Mouse (Mus musculus) spleen, adult 2 months (tissue): ENCODE results near the gene Supt3.

Source experiments
- CTCF ChIP-seq: fragments of 200-500 bp; IDR thresholded peaks from 2 replicates; pipeline ENCODE4 v1.5.1; 2011; ENCODE audit warnings: mild to moderate bottlenecking, inconsistent platforms; ENCODE audit not compliant: insufficient read depth, insufficient read length, insufficient replicate concordance; ENCODE audit errors: extremely low read depth
- POLR2A ChIP-seq: fragments of 200-500 bp; IDR thresholded peaks from 2 replicates; pipeline ENCODE4 v1.6.1; 2011; ENCODE audit warnings: low read depth, low read length, inconsistent platforms

DNA sequence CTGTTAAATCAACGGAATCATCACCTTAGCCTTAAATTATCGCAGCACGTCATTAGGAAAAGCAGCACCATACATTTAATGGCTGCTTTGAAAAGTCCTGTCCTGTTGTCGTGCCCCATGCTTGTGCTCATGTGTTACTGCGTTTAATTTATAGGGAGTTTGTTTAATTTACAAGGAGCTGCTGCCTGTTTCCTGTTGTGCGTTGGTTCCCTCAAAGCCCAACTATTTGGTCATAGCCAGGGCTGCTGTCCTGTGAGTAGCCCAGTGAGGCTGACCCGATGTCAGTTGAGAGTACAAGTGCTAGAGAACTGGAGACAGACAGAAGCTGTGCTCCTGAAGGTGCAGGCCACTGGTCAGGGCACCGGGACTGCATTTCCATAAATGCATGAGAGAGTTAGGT lies 304.6 kb downstream of the Supt3 start:
- no peak for TF ChIP-seq CTCF
- no peak for TF ChIP-seq POLR2A
